Mouse (Mus musculus) hindbrain, embryonic 15.5 days (tissue): ENCODE data around the gene Rgs7. TPM values are rescaled to one million over a fixed set of nuclear protein-coding genes. Genes with fewer than 3 reads are reported as not detected.

Source experiments
- ATAC-seq: fragments of 200-750 bp; cut with Nextera tagmentation; 2 replicates; pipeline ENCODE4 v1.8.0; 2017; ENCODE audit warnings: low read depth, moderate number of reproducible peaks, moderate TSS enrichment; ENCODE audit not compliant: low FRiP score
- H3K27ac ChIP-seq: fragments of 300-500 bp; sonication (generic); replicated peaks from 2 replicates; pipeline ENCODE4 v1.5.1; 2015; ENCODE audit warnings: mild to moderate bottlenecking, inconsistent platforms
- H3K27me3 ChIP-seq: fragments of 300-500 bp; sonication (generic); 2 replicates; pipeline ENCODE4 v1.6.1; 2015; ENCODE audit warnings: control low read depth, inconsistent platforms
- H3K36me3 ChIP-seq: fragments of 300-500 bp; sonication (generic); 2 replicates; pipeline ENCODE4 v1.6.1; 2015; ENCODE audit warnings: control low read depth, inconsistent platforms
- H3K4me1 ChIP-seq: fragments of 300-500 bp; sonication (generic); replicated peaks from 2 replicates; pipeline ENCODE4 v1.6.1; 2015; ENCODE audit warnings: control low read depth, inconsistent platforms
- H3K4me2 ChIP-seq: fragments of 300-500 bp; sonication (generic); 2 replicates; pipeline ENCODE4 v1.6.1; 2015; ENCODE audit warnings: moderate library complexity, mild to moderate bottlenecking, inconsistent platforms
- H3K4me3 ChIP-seq: fragments of 300-500 bp; sonication (generic); 2 replicates; pipeline ENCODE4 v1.5.1; 2015; ENCODE audit warnings: mild to moderate bottlenecking, inconsistent platforms
- H3K9ac ChIP-seq: fragments of 300-500 bp; sonication (generic); 2 replicates; pipeline ENCODE4 v1.6.1; 2015; ENCODE audit warnings: inconsistent platforms
- H3K9me3 ChIP-seq: fragments of 300-500 bp; sonication (generic); 2 replicates; pipeline ENCODE4 v1.6.1; 2016; ENCODE audit warnings: control low read depth, inconsistent platforms
- WGBS: fragments of 180-500 bp; shearing (Covaris S2); methylation state at CpG from one replicate; pipeline ENCODE4 v1.1.7; 2015; 5-methylcytosine and 5-hydroxymethylcytosine counted together
- polyA plus RNA-seq: library from polyadenylated mRNA; unstranded; fragments of >200 nt; fragmentation: Nextera tagmentation; extraction: Ambion mirVana; gene quantifications from 2 replicates; pipeline ENCODE4 v1.2.1, GENCODE M21; 2015

Gene Rgs7
- polyA plus RNA-seq, 1 experiment from 2014 or later, result 42.6 TPM

- no peak for ATAC-seq
- WGBS, result 90% methylated on average over 5 of the region's 5 CpGs
- H3K4me1 ChIP-seq, result no peaks in the 10 kb centered on the region
- no peaks in the 10 kb centered on the region for H3K9me3 ChIP-seq
- H3K27ac ChIP-seq, result no peak overlapping the region
- H3K27me3 ChIP-seq, result no peaks in the 10 kb centered on the region
- H3K36me3 ChIP-seq, result 0 out of 2 replicates have a peak, but pooled peaks cover 2% of the 10 kb centered on the region
- no peak overlapping the region for H3K9ac ChIP-seq
- H3K4me3 ChIP-seq, result no peak overlapping the region
- H3K4me2 ChIP-seq, result no peak overlapping the region
Observed at GRCm38 (mm10) chr1:175473060-175473459, 19.2 kb downstream of the Rgs7 start.

- H3K4me1 ChIP-seq, result no peaks in the 10 kb centered on the region
- H3K9ac ChIP-seq, result no peak overlapping the region
- peaks cover 3% of the 10 kb centered on the region; the same call in 1 of the 2 replicates for H3K36me3 ChIP-seq
- H3K9me3 ChIP-seq, result no peaks in the 10 kb centered on the region
- no peak overlapping the region for H3K4me2 ChIP-seq
- no peak overlapping the region for H3K27ac ChIP-seq
- ATAC-seq, result no peak
- H3K4me3 ChIP-seq, result no peak overlapping the region
- 47% methylated on average over 8 of the region's 8 CpGs for WGBS
- H3K27me3 ChIP-seq, result no peaks in the 10 kb centered on the region
Observed at GRCm38 (mm10) chr1:175469087-175469788, 23.1 kb downstream of the Rgs7 start.

GRCm38 (mm10) chr1:175464566-175464965 lies 27.7 kb downstream of the Rgs7 start:
- H3K4me2 ChIP-seq, result no peak overlapping the region
- H3K4me3 ChIP-seq, result no peak overlapping the region
- no peaks in the 10 kb centered on the region for H3K4me1 ChIP-seq
- ATAC-seq, result no peak
- H3K9ac ChIP-seq, result no peak overlapping the region
- no peaks in the 10 kb centered on the region for H3K9me3 ChIP-seq
- no peaks in the 10 kb centered on the region for H3K27me3 ChIP-seq
- H3K27ac ChIP-seq, result no peak overlapping the region
- 86% methylated on average over 2 of the region's 2 CpGs for WGBS
- H3K36me3 ChIP-seq, result peaks cover 3% of the 10 kb centered on the region; the same call in 1 of the 2 replicates

GRCm38 (mm10) chr1:175462351-175462750 lies 29.9 kb downstream of the Rgs7 start:
- Histone ChIP-seq H3K4me3 (no peak overlapping the region), H3K4me2 (no peak overlapping the region), H3K27ac (no peak overlapping the region), H3K4me1 (no peaks in the 10 kb centered on the region), H3K9me3 (no peaks in the 10 kb centered on the region), H3K36me3 (peaks cover 3% of the 10 kb centered on the region; the same call in 1 of the 2 replicates), H3K27me3 (no peaks in the 10 kb centered on the region), H3K9ac (no peak overlapping the region)
- WGBS, result 91% methylated on average over 2 of the region's 2 CpGs
- ATAC-seq, result no peak

GRCm38 (mm10) chr1:175454041-175454636 lies 38.2 kb downstream of the Rgs7 start:
- Histone ChIP-seq H3K27me3 (no peaks in the 10 kb centered on the region), H3K4me3 (no peak overlapping the region), H3K9me3 (no peaks in the 10 kb centered on the region), H3K36me3 (no peaks in the 10 kb centered on the region), H3K4me1 (no peaks in the 10 kb centered on the region), H3K27ac (no peak overlapping the region), H3K9ac (no peak overlapping the region), H3K4me2 (no peak overlapping the region)
- 88% methylated on average over 6 of the region's 6 CpGs for WGBS
- ATAC-seq, result no peak

- no peaks in the 10 kb centered on the region for H3K4me1 ChIP-seq
- H3K4me2 ChIP-seq, result no peak overlapping the region
- H3K27me3 ChIP-seq, result no peaks in the 10 kb centered on the region
- H3K27ac ChIP-seq, result no peak overlapping the region
- no peak overlapping the region for H3K4me3 ChIP-seq
- H3K36me3 ChIP-seq, result no peaks in the 10 kb centered on the region
- no peak overlapping the region for H3K9ac ChIP-seq
- 56% methylated on average over 5 of the region's 5 CpGs for WGBS
- H3K9me3 ChIP-seq, result no peaks in the 10 kb centered on the region
- ATAC-seq, result no peak
Observed at GRCm38 (mm10) chr1:175448017-175448416, 44.3 kb downstream of the Rgs7 start.

- Histone ChIP-seq H3K27me3 (no peaks in the 10 kb centered on the region), H3K36me3 (no peaks in the 10 kb centered on the region), H3K4me3 (no peak overlapping the region), H3K9ac (no peak overlapping the region), H3K4me1 (no peaks in the 10 kb centered on the region), H3K27ac (no peak overlapping the region), H3K4me2 (no peak overlapping the region), H3K9me3 (no peaks in the 10 kb centered on the region)
- 93% methylated on average over 1 of the region's 1 CpGs for WGBS
- ATAC-seq, result no peak
Observed at GRCm38 (mm10) chr1:175442939-175443338, 49.4 kb downstream of the Rgs7 start.

- no peaks in the 10 kb centered on the region for H3K9me3 ChIP-seq
- no peak overlapping the region for H3K4me2 ChIP-seq
- no peak overlapping the region for H3K27ac ChIP-seq
- no peak overlapping the region for H3K4me3 ChIP-seq
- no peak for ATAC-seq
- no peaks in the 10 kb centered on the region for H3K36me3 ChIP-seq
- H3K4me1 ChIP-seq, result no peaks in the 10 kb centered on the region
- no peaks in the 10 kb centered on the region for H3K27me3 ChIP-seq
- 75% methylated on average over 6 of the region's 6 CpGs for WGBS
- no peak overlapping the region for H3K9ac ChIP-seq
Observed at GRCm38 (mm10) chr1:175442025-175442424, 50.3 kb downstream of the Rgs7 start.

GRCm38 (mm10) chr1:175433622-175434204 lies 58.6 kb downstream of the Rgs7 start:
- WGBS, result 61% methylated on average over 14 of the region's 14 CpGs
- Histone ChIP-seq H3K36me3 (no peaks in the 10 kb centered on the region), H3K4me3 (no peak overlapping the region), H3K9me3 (no peaks in the 10 kb centered on the region), H3K27ac (no peak overlapping the region), H3K4me2 (no peak overlapping the region), H3K27me3 (no peaks in the 10 kb centered on the region), H3K9ac (no peak overlapping the region), H3K4me1 (no peaks in the 10 kb centered on the region; the same call in 1 of the 2 replicates)
- no peak for ATAC-seq

- Histone ChIP-seq H3K27me3 (no peaks in the 10 kb centered on the region), H3K9ac (no peak overlapping the region), H3K27ac (no peak overlapping the region), H3K36me3 (no peaks in the 10 kb centered on the region), H3K4me3 (no peak overlapping the region), H3K4me1 (no peaks in the 10 kb centered on the region; the same call in 1 of the 2 replicates), H3K4me2 (no peak overlapping the region), H3K9me3 (no peaks in the 10 kb centered on the region)
- ATAC-seq, result no peak
- 64% methylated on average over 6 of the region's 6 CpGs for WGBS
Observed at GRCm38 (mm10) chr1:175433128-175433527, 59.2 kb downstream of the Rgs7 start.

GRCm38 (mm10) chr1:175431356-175432053 lies 60.8 kb downstream of the Rgs7 start:
- no peak for ATAC-seq
- H3K27ac ChIP-seq, result no peak overlapping the region
- H3K36me3 ChIP-seq, result no peaks in the 10 kb centered on the region
- H3K4me2 ChIP-seq, result no peak overlapping the region
- H3K9me3 ChIP-seq, result no peaks in the 10 kb centered on the region
- H3K4me3 ChIP-seq, result no peak overlapping the region
- 52% methylated on average over 4 of the region's 4 CpGs for WGBS
- H3K9ac ChIP-seq, result no peak overlapping the region
- no peaks in the 10 kb centered on the region; the same call in 1 of the 2 replicates for H3K4me1 ChIP-seq
- H3K27me3 ChIP-seq, result no peaks in the 10 kb centered on the region

- Histone ChIP-seq H3K4me2 (no peak overlapping the region), H3K4me1 (no peaks in the 10 kb centered on the region; the same call in 1 of the 2 replicates), H3K9me3 (no peaks in the 10 kb centered on the region), H3K36me3 (no peaks in the 10 kb centered on the region), H3K4me3 (no peak overlapping the region), H3K9ac (no peak overlapping the region), H3K27ac (no peak overlapping the region), H3K27me3 (no peaks in the 10 kb centered on the region)
- WGBS, result 78% methylated on average over 2 of the region's 2 CpGs
- ATAC-seq, result no peak
Observed at GRCm38 (mm10) chr1:175427112-175427511, 65.2 kb downstream of the Rgs7 start.
